Mouse (Mus musculus) heart, embryonic 10.5 days (tissue): ENCODE data around the gene Adam8. TPM values are rescaled to one million over a fixed set of nuclear protein-coding genes. Genes with fewer than 3 reads are reported as not detected.

ENCODE experiments used
- DNase-seq: peaks from one replicate; pipeline ENCODE4 v3.0.0-alpha.2; 2017; ENCODE audit warnings: low spot score
- H3K27ac ChIP-seq: fragments of 300-500 bp; sonication (generic); 2 replicates; pipeline ENCODE4 v1.5.1; 2016; ENCODE audit warnings: mild to moderate bottlenecking
- H3K27me3 ChIP-seq: fragments of 300-500 bp; sonication (generic); 2 replicates; pipeline ENCODE4 v1.6.1; 2016; ENCODE audit warnings: mild to moderate bottlenecking; ENCODE audit not compliant: poor library complexity, insufficient read depth, severe bottlenecking
- H3K36me3 ChIP-seq: fragments of 300-500 bp; sonication (generic); 2 replicates; pipeline ENCODE4 v1.6.1; 2016; ENCODE audit warnings: mild to moderate bottlenecking, moderate library complexity
- H3K4me1 ChIP-seq: fragments of 300-500 bp; sonication (generic); 2 replicates; pipeline ENCODE4 v1.6.1; 2016; ENCODE audit warnings: mild to moderate bottlenecking
- H3K4me3 ChIP-seq: fragments of 300-500 bp; sonication (generic); 2 replicates; pipeline ENCODE4 v1.5.1; 2016; ENCODE audit warnings: mild to moderate bottlenecking, moderate library complexity
- H3K9me3 ChIP-seq: fragments of 300-500 bp; sonication (generic); 2 replicates; pipeline ENCODE4 v1.6.1; 2016; ENCODE audit warnings: mild to moderate bottlenecking, moderate library complexity
- WGBS: fragments of 180-500 bp; shearing (Covaris S2); methylation state at CpG from one replicate; pipeline ENCODE4 v1.1.7; 2016; 5-methylcytosine and 5-hydroxymethylcytosine counted together
- polyA plus RNA-seq: library from polyadenylated mRNA; unstranded; fragments of >200 nt; fragmentation: Nextera tagmentation; extraction: Ambion mirVana; gene quantifications from 2 replicates; pipeline ENCODE4 v1.2.1, GENCODE M21; 2016

Adam8 gene
- polyA plus RNA-seq, 1 experiment from 2014 or later: 1.3 TPM

DNA sequence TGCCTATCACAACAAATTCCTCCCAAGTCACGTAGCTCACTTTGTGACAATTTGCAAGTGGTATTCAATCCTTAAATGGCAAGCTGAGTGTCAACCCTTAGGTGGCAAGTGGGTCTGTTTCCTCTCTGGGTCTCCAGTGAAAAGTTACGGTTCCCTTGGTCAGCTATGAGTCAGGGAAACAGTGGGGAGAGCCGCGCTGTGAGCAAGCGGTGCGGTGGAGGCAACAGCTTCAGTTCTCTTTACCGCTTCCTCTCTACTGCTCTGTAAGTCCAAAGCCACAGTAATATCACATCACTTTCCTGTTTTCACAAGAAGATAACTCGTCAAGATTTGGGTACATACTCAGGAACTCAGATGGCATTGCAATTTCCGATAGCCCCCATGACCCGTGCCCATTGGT lies 18.1 kb downstream of the Adam8 start:
- Histone ChIP-seq H3K9me3 (no peaks in the 10 kb centered on the region), H3K27ac (no peak overlapping the region), H3K4me1 (0 out of 2 replicates have a peak, but pooled peaks cover 9% of the 10 kb centered on the region), H3K27me3 (peaks cover 89% of the 10 kb centered on the region), H3K4me3 (no peak overlapping the region), H3K36me3 (no peaks in the 10 kb centered on the region)
- no peak for DNase-seq
- 83% methylated on average over 10 of the region's 10 CpGs for WGBS

DNA sequence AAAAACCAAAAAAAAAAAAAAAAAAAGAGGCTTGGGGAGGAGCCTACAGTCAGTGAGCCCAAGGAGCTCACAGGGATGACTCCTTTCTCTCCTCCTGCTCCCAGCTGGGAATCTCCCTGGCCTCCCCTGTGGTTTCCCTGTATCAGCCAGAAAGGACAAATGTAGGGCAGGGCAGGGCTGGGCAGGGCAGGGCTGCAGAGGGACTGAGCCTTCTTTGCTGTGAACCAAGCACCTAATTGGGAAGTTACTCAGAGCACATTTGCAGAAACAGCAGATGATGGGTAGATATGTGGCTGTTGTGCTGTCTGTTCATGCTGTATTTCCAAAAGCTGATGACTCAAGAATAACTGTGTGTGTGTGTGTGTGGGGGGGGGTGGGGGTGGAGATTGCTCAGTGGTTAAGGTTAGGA lies 19.4 kb downstream of the Adam8 start:
- peaks cover 91% of the 10 kb centered on the region for H3K27me3 ChIP-seq
- H3K4me3 ChIP-seq: no peak overlapping the region
- H3K4me1 ChIP-seq: 0 out of 2 replicates have a peak, but pooled peaks cover 2% of the 10 kb centered on the region
- no peaks in the 10 kb centered on the region for H3K9me3 ChIP-seq
- no peak for DNase-seq
- H3K36me3 ChIP-seq: no peaks in the 10 kb centered on the region
- no peak overlapping the region for H3K27ac ChIP-seq

DNA sequence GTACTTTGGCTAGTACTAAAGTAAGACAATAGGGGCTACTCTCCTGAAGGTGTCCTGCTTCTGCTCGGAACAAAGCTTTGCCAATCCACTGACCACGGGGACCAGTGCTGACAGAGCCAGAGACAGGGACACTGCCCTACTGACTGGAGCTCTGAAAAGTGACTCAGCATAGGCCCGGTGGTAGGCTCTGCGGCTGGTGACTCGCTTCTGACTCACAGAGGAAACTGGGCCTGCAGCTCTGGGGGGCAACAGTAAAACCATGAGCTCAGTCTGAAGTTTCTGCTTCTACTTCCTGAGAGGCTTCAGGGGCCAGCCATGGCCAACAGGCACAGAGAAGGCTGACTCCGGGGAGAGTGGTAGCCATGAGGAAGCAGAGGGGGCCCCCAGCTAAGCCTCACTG lies 20.9 kb downstream of the Adam8 start:
- no peak overlapping the region for H3K4me3 ChIP-seq
- no peaks in the 10 kb centered on the region for H3K36me3 ChIP-seq
- H3K4me1 ChIP-seq: no peaks in the 10 kb centered on the region
- no peaks in the 10 kb centered on the region for H3K9me3 ChIP-seq
- H3K27me3 ChIP-seq: peaks cover 84% of the 10 kb centered on the region
- no peak for DNase-seq
- 58% methylated on average over 6 of the region's 6 CpGs for WGBS
- no peak overlapping the region for H3K27ac ChIP-seq

GRCm38 (mm10) chr7:139970979-139971378 lies 21.4 kb downstream of the Adam8 start:
- H3K27ac ChIP-seq: no peak overlapping the region

GRCm38 (mm10) chr7:139970216-139970919 lies 22.0 kb downstream of the Adam8 start:
- no peak for DNase-seq
- Histone ChIP-seq H3K27ac (no peak overlapping the region), H3K4me3 (no peak overlapping the region), H3K36me3 (no peaks in the 10 kb centered on the region), H3K27me3 (peaks cover 84% of the 10 kb centered on the region), H3K9me3 (no peaks in the 10 kb centered on the region), H3K4me1 (no peaks in the 10 kb centered on the region)
- WGBS: 82% methylated on average over 10 of the region's 10 CpGs

More at GRCm38 (mm10) chr7:139970979-139971378, 21.4 kb downstream of the Adam8 start:
- Histone ChIP-seq H3K4me3 (no peak overlapping the region), H3K9me3 (no peaks in the 10 kb centered on the region), H3K27me3 (peaks cover 83% of the 10 kb centered on the region), H3K4me1 (no peaks in the 10 kb centered on the region), H3K36me3 (no peaks in the 10 kb centered on the region)
- WGBS: 74% methylated on average over 5 of the region's 5 CpGs
- no peak for DNase-seq

DNA sequence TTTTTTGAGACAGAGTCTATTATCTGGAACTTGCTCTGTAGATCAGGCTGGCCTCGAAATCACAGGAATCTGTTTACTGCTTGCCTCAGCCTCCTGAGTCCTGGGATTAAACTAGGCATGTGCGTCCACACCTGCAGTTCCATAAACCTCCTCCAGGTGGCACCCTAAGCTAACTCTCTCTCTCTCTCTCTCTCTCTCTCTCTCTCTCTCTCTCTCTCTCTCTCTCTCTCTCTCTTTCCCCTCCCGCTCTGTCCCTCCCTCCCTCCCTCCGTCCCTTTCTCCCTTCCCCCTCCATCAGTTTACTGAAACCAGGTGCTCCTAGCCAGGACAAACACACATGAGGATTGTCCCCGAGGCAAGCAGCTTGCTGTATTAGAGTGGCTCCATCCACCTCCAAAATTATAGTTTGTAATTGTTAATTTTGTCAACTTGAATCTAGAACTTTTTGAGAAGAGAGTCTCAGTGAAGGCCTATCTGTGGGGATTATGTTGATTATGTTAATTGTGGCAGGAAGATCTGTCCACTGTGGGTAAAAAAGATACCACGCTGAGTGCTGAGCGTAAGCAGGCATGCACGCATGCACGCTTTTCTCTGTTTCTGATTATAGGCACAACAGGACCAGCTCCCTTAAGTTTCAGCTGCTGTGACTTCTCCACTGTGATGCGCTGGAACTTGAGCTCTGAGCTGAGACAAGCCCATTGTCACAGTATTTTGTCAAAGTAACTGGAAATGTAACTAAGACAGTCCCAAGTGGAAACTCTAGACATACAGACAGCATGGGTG lies 22.8 kb downstream of the Adam8 start:
- 40% methylated on average over 10 of the region's 10 CpGs for WGBS
- Histone ChIP-seq H3K9me3 (no peaks in the 10 kb centered on the region), H3K4me3 (no peak overlapping the region), H3K4me1 (no peaks in the 10 kb centered on the region), H3K36me3 (no peaks in the 10 kb centered on the region), H3K27ac (no peak overlapping the region), H3K27me3 (peaks cover 84% of the 10 kb centered on the region)
- no peak for DNase-seq

DNA sequence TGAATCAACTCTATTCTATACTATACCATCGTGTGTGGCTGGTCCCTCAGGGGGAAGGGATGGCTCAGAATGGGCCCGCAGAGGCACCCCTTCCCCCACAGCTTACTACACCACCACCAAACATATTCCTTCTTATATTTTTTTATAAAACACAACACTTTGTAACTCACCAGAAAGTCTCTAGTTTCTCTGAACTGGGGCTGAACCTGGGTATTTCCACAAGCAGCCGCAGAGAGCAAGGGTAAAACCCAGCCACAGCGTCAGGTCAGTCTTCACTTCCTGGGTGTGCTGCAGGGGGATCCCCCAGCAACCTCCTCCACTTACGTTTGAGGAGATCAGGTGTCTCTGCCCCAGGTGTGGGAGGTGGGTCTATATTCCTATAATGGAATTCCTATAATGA lies 23.9 kb downstream of the Adam8 start:
- 47% methylated on average over 5 of the region's 5 CpGs for WGBS

GRCm38 (mm10) chr7:139967175-139967574 lies 25.2 kb downstream of the Adam8 start:
- H3K36me3 ChIP-seq: no peaks in the 10 kb centered on the region
- no peaks in the 10 kb centered on the region for H3K4me1 ChIP-seq
- H3K9me3 ChIP-seq: no peaks in the 10 kb centered on the region
- peaks cover 76% of the 10 kb centered on the region for H3K27me3 ChIP-seq
- DNase-seq: no peak
- no peak overlapping the region for H3K4me3 ChIP-seq
- 26% methylated on average over 4 of the region's 4 CpGs for WGBS
- no peak overlapping the region for H3K27ac ChIP-seq

More for the DNA sequence above, 23.9 kb downstream of the Adam8 start:
- Histone ChIP-seq H3K4me3 (no peak overlapping the region), H3K36me3 (no peaks in the 10 kb centered on the region), H3K27ac (no peak overlapping the region), H3K9me3 (no peaks in the 10 kb centered on the region), H3K4me1 (no peaks in the 10 kb centered on the region), H3K27me3 (peaks cover 85% of the 10 kb centered on the region)
- DNase-seq: no peak

GRCm38 (mm10) chr7:139963814-139964213 lies 28.5 kb downstream of the Adam8 start:
- Histone ChIP-seq H3K9me3 (no peaks in the 10 kb centered on the region), H3K27ac (no peak overlapping the region), H3K4me1 (no peaks in the 10 kb centered on the region), H3K4me3 (no peak overlapping the region), H3K36me3 (no peaks in the 10 kb centered on the region), H3K27me3 (peaks cover 74% of the 10 kb centered on the region)
- no peak for DNase-seq
- WGBS: 59% methylated on average over 4 of the region's 4 CpGs

- WGBS: 81% methylated on average over 10 of the region's 10 CpGs
- peaks cover 9% of the 10 kb centered on the region for H3K4me1 ChIP-seq
- no peak for DNase-seq
- no peak overlapping the region for H3K27ac ChIP-seq
- peaks cover 81% of the 10 kb centered on the region for H3K27me3 ChIP-seq
- H3K36me3 ChIP-seq: no peaks in the 10 kb centered on the region
- H3K9me3 ChIP-seq: no peaks in the 10 kb centered on the region
- H3K4me3 ChIP-seq: no peak overlapping the region
Observed at GRCm38 (mm10) chr7:139961141-139961540, 31.2 kb downstream of the Adam8 start.

GRCm38 (mm10) chr7:139957958-139958357 lies 34.4 kb downstream of the Adam8 start:
- peaks cover 9% of the 10 kb centered on the region for H3K4me1 ChIP-seq
- H3K9me3 ChIP-seq: no peaks in the 10 kb centered on the region
- DNase-seq: no peak
- H3K27me3 ChIP-seq: peaks cover 80% of the 10 kb centered on the region
- H3K27ac ChIP-seq: no peak overlapping the region; the same call in 1 of the 2 replicates
- 25% methylated on average over 11 of the region's 11 CpGs for WGBS
- H3K4me3 ChIP-seq: 0 out of 2 replicates have a peak overlapping the region, but pooled peaks have one; percentile 8
- H3K36me3 ChIP-seq: no peaks in the 10 kb centered on the region

DNA sequence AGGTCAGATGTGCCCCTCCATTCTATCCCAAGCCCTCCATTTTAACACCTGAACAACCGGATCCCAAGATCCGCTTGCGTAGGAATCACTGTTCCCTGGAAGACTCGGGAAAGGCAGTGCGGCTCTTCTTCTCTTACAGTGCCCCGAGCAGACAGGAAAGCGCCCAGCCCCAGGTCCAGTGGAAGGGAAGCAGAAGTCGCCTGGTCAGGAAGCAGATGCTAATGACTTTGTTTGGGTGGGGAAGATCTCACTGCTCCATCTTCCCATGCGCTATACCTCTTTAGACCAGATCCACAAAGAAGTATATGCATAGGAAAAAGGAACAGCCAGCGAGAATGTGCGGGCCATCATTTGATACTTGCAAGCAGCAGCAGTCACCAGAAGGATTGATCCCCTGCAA lies 34.9 kb downstream of the Adam8 start:
- Histone ChIP-seq H3K9me3 (no peaks in the 10 kb centered on the region), H3K36me3 (no peaks in the 10 kb centered on the region), H3K27me3 (peaks cover 80% of the 10 kb centered on the region), H3K4me3 (no peak overlapping the region), H3K4me1 (peaks cover 9% of the 10 kb centered on the region), H3K27ac (no peak overlapping the region)
- WGBS: 47% methylated on average over 11 of the region's 11 CpGs
- DNase-seq: no peak

GRCm38 (mm10) chr7:139956658-139957057 lies 35.7 kb downstream of the Adam8 start:
- WGBS: 77% methylated on average over 3 of the region's 3 CpGs
- peaks cover 77% of the 10 kb centered on the region for H3K27me3 ChIP-seq

More at GRCm38 (mm10) chr7:139956658-139957057, 35.7 kb downstream of the Adam8 start:
- H3K9me3 ChIP-seq: no peaks in the 10 kb centered on the region
- H3K4me1 ChIP-seq: peaks cover 15% of the 10 kb centered on the region
- no peak overlapping the region for H3K27ac ChIP-seq
- no peaks in the 10 kb centered on the region for H3K36me3 ChIP-seq
- DNase-seq: no peak
- no peak overlapping the region for H3K4me3 ChIP-seq
